Mouse (Mus musculus) lung, postnatal 36 days (tissue): ENCODE measurements around the gene 1700001P01Rik.

Source experiments
- DNase-seq: peaks from one replicate; pipeline ENCODE4 v3.0.0; 2022; ENCODE audit warnings: mixed read lengths

The 1700001P01Rik gene

DNA sequence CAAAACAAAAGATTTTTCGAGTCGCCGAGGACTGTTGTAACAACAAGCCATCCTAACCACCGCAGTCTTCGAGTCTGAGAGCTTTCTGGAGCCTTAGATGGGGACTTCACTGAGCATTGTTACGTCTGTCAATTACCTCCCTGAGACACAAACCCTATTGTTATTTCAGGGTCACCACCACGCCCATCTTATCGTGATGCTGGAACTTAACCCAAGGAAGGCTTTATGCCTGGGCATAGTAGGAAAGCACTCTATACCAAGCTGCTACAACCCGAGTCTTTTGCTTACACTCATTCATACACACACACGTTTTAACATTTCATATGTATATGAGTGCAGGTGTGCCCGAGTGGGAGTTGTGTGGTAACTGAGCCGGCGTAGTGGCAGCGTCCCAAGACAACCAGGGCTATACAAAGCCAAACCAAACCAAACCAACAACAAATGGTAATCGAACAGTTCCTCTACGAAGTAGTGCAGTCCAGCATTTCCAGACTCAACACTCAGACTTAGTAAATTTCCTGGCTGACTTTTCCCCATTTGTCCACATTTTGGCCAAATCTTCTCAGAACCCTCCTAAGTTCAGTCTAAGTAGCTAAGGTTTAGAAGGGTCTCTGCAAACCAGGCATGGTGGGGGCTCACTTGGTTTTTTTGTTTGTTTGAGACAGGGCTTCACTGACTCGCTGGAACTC, at the start of gene 1700001P01Rik:
TSS of gene 1700001P01Rik (minus strand) at position 111 of the 689 bp plus-strand sequence.
- DNase-seq: no peak

DNA sequence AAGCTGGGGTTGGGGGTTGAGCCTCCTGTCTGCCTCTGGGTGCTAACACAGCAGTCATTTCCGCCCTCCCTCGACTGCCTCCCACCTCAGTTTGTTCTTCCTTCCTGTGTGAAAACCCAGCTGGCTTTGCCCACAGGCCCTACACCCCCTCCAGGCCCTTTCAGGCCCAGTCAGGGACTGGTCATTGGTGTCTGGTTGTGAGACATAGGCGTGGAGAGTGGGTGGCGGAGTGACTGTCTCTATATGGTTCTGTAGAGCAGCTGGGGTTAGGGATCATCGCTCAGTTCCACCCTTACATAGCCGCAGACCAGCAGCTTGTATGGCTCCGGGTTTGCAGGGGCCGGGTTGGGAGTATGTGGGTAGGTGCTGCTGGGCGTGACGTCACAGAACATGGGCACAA, 49.6 kb upstream of the 1700001P01Rik start:
- no peak for DNase-seq

DNA sequence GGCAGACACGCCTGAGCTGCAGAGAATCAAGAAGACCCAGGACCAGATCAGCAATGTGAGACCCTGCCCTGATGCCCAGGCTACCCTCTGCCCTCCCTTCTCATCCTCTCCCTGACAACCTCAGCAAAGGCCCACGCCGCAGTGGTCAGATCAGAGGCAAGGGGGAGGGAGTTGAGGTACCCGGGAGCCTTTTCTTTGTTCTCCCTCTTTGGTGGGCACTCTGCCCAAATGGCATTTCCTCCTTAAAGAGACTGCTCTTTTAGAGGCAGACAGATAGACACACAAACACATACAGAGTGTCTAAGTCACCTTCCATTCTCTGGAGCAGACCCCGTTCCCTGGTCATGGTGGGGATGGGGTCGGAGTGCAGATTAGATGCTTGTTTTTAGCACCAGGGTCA, 49.2 kb upstream of the 1700001P01Rik start:
- DNase-seq: peak; percentile 67

DNA sequence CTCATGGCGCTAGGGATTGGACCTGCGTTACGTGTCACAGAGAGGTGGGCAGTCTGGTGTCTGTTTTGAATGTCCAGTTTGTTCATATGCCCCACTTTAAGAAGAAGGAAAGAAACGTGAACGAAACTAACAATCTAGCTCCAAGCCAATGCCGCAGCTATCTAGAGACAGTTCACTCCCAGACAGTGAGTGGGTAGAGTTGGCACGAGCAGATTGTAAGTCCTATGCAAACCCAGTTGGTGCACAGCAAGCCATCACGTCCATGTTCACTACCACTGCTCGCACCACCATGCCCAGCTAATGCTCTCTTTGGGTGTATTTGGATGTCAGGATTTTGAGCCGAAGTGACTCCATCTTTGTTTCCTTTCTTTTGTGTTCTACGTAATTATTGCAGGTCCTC, 48.5 kb upstream of the 1700001P01Rik start:
- DNase-seq: no peak

DNA sequence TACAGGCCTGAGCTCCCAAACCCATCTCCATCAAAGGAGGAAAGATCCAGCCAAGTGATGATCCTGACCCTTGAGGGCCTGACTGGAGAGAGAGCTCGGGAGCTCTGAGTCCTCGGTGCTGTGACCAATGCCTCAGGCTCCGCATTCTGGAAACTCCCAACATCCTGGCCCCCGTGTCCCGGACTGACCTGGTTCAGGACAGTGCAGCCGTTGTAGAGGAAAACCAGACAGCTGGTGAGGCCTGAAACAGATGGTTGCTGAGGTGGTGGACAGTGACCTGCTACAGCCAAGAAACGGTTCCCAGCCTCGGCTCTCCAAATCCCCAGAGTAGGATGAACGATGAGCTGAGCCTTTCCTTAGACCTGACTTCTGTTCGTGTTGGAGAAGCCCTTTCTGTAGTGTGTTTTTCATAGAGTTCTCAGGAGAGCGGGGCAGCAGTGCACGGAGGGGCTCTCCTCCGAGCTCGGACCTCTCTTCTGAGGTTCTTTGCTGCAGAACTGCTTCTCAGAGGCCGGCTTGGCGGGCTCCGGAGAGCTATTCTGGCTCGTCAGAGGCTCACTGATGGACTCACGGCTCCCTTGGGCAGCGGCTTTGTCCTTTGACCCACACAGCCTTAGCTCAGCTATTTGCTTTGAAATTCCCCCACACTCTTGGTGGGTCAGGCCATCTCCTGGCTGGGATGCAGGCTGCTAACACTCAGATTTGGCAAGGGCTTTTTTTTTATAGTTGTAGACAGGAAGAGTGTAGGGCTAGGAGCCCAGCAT, 47.3 kb upstream of the 1700001P01Rik start:
- no peak for DNase-seq

DNA sequence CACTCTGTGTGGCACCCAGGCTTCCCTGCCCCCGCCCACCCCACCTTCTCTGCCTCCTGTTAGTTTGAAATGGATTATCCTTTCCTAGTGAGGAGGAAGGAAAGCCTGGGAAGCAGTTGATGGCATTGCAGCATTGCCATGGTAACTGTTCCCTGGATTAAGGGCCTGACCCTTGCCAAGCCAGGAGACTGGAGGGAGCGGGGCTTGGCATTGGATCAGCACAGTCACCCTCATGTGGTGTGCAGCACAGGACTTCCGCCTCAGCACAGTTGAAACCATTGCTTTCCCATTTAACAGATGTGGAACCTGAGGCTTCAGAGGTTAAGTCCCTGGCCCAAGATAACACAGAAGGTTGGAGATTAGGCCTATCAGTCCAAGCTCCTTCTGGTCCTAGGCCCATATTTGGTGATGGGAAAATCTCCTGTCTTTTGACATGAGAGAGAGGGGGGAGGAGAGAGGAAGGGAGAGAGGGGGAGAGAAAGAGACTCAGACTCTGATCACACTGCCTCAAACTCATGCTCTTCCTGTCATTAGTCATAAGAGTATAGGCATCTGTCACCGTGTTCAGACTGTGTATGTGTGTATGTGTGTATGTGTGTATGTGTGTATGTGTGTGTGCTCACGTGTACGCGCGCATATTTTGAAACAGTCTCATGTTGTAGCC, 45.8 kb upstream of the 1700001P01Rik start:
- no peak for DNase-seq

DNA sequence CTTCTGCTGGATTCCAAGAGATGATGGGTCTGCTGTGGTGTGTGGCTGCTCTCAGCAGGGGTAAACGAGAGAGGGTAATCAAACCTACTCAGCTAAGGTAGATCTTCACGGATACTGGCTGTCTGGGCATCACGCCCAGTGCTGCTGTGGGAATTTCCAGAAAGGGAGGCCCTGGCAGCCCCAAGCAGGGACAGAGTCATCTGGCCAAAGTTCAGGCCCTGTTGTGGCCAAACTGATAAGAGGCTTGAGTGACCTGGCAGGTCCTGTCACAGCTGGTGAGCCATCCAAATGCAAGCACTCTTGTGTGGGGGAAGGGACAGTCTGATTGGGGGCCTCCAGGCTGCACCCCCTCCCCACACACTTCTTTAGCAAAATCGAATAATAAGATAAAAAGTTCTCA, 45.1 kb upstream of the 1700001P01Rik start:
- DNase-seq: peak; percentile 78

DNA sequence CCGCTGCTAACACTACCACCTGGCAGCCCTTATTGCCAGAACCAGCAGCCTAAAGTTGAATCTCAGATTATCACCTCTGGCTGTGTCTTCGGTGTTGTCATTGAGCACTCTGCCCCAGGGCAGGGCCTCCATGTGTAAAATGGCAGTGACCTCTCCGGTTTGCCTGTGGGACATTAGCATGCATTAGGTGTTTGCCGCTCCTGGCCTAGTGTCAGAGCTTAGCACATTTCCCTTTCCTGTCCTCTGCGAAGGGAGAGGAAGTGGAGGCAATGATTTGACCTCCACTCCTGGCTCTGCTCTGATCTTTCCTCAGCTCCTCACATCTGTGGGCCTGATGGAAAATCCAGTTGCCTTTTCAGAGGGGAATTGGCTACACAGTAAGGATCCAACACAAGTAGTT, 44.2 kb upstream of the 1700001P01Rik start:
- DNase-seq: no peak

DNA sequence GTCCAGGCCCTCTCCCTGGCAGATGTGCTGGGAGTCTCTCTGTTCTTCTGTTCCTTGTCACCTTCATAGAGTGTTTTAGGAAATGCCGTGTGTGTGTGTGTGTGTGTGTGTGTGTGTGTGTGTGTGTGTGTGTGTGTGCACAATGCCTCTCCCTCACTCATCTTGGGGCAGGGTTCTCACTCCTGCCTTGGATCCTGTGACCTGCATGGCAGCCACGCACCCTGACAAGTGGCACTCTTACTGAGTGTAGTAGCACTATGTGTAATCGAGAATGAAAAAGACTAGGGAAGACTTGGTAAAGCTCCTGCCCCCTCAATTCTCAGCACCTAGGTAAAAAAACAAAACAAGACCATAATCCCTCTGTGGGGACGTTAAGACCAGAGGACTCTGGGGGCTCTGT, 43.4 kb upstream of the 1700001P01Rik start:
- DNase-seq: no peak

DNA sequence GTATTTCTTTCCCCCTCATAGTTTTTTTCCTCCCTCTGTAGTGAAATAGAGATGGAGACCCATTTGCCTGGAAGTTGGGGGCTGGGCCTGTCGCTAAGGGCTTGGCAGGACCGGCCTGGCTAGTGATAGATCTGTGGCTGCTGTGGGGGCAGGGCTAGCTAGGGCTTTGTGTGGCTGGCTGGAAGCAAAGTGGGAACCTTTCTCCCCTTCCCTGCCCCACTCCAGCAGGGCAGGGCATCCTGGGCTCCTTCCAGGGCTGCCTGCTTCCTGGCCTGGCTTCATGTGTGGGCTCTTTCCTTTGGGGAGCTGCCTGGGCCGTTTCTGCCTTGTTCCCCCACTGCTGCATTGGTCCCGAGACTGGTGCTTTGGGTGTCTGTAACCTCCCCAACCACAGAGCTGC, 42.9 kb upstream of the 1700001P01Rik start:
- peak; percentile 78 for DNase-seq

DNA sequence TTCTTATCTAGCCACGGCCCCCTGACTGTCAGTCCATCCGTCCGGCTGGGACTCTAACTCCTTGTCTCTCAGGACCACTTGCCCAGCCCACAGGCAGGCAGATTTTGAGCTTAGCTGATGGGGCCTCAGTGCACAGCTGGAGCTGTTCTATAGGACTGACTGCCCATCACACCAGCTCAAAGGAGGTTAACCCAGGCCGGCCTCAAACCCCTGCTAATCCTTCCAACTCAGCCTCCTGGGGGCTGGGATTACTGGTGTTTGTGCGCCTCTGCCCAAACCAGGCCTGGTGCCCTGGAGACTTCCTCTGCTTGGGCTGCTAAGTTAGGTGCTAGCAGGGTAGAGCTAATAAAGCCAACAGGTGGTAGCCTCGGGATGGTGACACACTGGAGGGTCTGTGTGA, 42.3 kb upstream of the 1700001P01Rik start:
- DNase-seq: no peak

DNA sequence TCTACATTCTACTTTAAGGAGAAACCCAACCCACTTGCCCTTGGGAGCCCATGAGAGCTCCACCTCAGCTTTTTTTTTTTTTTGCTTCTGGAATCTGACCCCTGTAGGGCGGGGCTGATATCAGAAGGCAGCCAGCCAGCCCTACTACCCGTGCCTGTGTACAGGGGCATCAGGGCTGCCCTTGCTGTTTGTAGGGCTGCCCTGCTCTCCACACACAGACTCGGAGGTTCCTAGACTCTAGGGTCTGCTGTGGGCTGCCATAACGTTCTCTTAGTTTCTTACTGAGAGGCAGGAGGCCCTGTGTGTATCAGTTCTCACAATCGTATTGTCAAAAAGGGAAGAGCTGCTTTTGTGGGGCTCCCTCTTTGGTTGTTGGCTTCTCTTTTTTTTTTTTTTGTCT, 41.7 kb upstream of the 1700001P01Rik start:
- DNase-seq: peak; percentile 74

DNA sequence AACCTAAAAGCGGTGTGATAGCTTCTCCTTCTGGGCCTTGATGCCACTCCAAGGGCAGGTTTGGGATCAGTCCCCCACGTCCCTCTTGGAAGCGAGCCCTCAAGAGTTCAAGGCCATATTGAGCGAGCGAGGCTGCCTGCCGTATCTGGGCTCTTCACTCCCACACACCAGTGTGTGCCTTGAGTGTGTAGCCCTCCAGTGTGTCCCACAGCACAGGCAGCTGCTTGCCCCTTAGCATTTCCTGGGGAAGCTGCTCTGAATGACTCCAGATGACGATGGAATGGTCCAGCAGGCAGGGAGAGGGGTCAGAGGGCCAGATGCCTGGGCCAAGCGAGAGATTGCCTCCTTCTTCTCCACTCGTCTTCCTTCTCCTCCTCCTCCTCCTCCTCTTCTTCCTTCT, 41.2 kb upstream of the 1700001P01Rik start:
- no peak for DNase-seq

DNA sequence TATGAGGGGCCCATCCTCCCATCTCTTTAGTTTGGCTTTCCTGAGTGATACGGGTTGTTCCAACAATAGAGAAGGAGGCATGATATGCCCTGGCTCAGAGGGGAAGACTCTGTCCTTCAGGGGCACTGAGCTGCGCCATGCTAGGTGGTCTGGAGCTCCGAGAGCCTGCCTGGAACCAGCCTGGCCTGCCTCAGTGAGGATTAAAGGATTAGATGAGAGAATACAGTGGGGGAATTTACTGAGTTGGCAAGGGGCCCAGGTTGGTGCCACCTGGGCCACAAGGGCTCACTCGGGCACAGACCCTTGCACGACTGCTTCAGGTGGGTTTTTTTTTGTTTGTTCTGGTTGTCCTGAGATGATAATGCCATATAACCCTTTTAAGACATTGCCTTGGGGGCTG, 40.5 kb upstream of the 1700001P01Rik start:
- no peak for DNase-seq

DNA sequence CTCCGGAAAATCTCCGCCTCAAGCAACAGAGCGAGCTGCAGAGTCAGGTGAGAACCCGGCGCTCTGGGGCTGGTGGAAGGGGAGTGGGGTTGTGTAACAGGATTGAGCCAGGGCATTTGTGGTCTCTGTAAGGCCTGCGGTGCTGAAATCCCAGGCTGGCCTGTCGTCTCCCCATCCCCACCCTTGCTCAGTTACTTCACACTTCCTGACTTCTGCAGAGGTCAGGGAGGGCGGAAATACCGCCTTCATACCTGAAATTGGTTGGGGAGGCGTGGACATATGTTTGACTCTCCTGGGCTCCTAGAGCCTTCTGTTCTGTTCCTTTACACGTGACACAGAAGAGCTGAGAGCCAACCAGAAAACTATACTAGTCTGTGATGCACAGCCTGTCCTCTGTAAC, 40.0 kb upstream of the 1700001P01Rik start:
- DNase-seq: no peak

DNA sequence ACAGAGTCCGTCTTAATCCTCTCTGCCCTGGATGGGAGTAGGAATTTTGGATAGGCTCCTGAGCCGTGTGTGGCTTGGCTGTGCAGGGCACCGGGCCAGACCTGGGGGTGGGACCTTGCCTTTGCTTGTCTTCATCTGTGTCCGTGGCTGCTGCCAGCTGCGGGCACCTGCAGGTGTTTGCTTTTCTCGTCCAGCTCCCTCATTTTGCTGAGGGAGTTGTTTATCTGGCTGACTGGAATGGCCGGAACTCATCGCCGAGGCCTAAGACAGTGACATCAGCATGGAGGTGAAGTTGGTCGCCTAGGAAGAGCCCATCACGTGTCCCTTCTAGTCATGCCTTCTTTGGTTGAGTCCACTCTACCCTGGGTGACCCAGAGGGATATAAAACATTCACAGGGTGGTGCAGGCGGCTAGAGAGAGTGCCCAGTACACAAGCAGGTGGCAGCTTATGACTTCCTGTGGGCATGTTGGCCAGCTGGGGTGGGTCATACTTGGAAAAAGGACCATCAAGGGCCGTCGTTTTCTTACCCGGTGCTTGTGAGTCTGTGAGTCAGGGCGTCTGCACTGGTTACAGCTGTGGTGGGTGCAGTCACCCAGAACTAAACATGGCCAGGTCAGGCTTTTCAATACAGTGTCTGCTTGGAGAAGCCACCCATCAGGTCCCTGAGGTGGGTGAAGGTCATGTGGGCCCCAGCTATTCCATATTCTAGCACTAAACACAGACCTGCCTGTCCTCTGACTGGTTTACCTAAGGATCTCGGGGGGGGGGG, 38.2 kb upstream of the 1700001P01Rik start:
- no peak for DNase-seq

DNA sequence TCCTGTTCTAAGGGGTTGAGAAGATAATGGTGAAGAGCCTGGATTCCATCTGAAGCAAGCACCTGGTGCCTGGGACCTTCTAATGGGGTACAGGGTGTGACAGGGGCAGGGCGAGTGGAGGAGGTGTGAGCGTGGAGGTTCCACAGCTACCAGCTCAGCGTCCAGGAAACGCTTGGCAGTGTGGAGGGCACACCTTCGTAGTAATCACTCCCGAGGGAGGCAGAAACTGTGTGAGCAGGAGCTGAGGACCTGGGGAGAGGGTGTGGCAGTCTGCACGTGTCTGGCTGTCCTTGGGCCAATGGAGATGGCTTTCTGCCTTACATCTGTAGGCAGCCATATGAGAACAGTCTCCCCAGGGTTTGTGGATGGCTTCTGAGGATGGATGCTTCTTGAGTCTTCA, 37.4 kb upstream of the 1700001P01Rik start:
- no peak for DNase-seq

DNA sequence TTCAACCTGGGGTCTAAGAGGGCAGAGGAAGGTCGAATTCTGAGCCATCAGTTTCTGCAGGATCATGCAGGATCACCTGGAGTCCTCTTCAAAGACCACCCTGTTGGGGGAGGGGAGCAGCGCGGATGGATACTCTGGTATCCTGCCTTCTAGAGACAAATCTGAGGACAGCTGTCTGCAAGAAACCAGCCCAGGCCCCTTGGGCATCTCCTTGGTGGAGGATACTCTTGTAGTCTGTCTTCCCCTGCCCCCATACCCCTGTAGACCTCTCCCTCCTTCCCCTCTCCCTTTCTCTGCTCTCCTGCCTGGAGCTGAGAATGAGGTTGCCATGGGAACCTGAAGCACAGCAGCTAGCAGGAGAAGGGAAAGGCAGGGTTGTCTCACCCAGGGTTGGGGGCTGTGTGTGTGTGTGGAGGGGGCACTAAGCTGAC, 36.8 kb upstream of the 1700001P01Rik start:
- DNase-seq: no peak

DNA sequence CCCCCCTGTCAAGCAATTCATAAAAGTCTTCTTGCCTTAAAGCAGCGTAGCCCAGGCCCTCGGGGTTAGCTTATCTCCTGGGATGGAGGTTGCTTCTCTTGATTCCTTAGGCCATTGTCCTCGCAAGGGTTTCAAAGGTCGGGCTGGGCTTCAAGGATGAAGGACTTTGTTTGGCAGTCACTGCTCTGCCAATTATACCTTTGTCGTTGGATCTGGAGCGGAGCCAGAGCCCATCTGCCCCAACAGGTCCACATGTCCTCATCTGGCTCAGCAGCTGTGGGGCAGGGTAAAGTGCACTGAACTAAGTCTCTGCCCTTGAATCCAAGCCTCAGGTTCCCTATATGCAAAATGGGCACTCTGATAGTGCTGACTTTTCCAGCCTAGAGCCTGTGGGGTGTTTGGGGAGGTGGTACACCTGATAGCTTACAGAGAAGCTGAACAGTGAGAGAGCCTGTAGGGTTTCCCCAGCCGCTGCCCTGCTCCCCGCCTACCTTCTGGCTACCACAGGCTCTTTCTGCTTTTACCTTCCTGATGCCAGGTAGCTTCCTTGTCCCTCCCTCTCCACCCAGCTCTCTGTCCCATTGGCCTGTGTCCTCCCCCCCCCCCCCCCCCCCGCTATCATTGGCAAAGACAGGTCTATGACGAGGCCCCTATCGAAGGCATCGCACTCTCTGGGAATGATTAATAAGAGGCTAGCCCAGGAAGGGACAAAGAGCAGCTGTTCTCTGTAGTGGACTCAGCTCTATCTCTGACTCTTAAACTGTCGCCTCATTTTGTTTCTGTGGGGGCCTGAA, 36.0 kb upstream of the 1700001P01Rik start:
- no peak for DNase-seq

DNA sequence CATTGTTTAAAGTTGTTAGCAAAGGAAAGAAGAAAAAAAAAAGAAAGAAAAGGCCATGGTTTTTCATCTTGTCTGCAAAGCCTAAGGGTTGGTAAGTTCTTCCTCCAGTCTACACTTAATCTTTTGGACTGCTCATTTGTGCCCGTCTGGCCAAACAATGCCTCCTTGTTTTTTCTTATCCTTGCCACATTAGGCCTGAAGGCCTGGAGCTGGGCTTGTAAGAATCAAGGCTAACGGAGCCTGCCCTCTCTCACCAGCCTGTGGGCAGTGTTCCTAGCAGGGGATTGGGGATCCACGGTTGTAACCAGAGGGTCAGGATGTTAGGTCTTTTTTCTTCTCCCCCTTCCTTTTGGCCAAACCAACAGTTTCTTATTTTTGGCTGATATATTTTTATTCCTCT, 35.3 kb upstream of the 1700001P01Rik start:
- no peak for DNase-seq

DNA sequence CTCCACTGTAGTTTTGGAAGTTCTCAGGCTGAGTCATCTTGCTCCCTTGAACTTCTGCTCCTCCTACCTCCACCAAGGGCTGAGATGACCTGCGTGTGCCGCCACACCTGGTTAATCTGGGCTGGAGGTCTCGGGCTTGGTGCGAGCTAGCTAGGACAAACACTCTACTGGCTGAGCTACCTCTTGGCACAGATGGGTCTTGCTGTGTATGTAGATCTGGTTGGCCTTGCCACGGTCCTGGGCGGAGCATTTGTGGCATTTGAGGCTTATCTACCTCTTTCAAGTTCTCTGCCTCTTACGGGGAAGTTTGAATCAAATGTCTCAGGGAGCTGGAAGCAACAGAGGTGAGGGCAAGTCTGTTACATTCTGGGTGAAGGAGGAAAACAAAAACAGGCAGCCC, 34.6 kb upstream of the 1700001P01Rik start:
- peak; percentile 83 for DNase-seq
